Mouse (Mus musculus) heart, postnatal 0 days (tissue): Measurements from ENCODE around the gene Gm20422.

ENCODE experiments used
- CTCF ChIP-seq: IDR thresholded peaks from 2 replicates; pipeline ENCODE4 v1.5.1; 2016; ENCODE audit warnings: antibody characterized with exemption, control low read depth, low read depth
- EP300 ChIP-seq: IDR thresholded peaks from 2 replicates; pipeline ENCODE4 v1.6.1; 2016; ENCODE audit warnings: antibody characterized with exemption, low read depth

GRCm38 (mm10) chr8:69752437-69752836 is 22.2 kb downstream of the Gm20422 start:
- no peak for TF ChIP-seq CTCF
- no peak for TF ChIP-seq EP300
